Mouse (Mus musculus) natural killer cell, adult 2 months (primary cell): ENCODE measurements around the gene Satb2.

Source experiments
- DNase-seq, 2 experiments: peaks; one replicate each; pipeline ENCODE4 v3.0.0; 2022; ENCODE audit warnings: low spot score in 2 of 2

Gene Satb2

DNA sequence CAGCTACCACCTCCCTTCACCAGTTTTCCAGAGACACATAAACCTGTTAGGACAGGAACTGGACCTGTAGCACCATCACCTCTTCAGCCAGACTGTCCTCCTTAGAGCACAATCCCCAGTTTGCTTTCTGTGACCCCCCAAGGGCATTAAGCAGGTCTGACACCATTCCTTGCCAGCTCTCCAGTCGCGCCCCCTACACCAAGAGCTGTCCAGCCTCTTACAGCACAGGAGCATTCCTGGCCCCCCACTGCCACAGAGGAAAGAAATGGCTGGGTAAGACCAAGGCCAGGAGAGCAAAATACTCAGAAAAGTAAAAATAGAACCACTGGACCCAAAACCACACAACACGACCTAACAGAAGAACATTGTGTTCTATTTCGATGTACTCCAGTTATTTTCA, 48.4 kb downstream of the Satb2 start:
- DNase-seq, result no peak

DNA sequence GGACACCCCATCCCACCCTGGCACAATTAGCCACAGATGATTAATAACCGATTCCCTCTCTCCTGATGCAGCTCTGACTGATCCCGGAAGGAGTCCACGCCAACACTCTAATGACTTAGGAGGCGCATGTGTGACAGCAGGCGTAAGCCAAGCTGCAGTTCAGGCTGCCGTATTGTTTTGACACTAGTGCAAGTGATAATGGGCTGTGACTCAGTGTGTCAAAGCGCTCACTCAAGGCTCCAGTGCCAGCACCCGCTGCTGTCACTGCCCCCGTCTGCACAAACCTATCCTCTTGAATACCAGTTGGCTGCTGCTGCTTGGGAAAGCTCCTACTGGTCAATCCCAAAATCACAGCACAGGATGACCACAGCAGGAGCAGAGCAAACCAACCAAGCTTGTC, 49.7 kb downstream of the Satb2 start:
- no peak for DNase-seq

DNA sequence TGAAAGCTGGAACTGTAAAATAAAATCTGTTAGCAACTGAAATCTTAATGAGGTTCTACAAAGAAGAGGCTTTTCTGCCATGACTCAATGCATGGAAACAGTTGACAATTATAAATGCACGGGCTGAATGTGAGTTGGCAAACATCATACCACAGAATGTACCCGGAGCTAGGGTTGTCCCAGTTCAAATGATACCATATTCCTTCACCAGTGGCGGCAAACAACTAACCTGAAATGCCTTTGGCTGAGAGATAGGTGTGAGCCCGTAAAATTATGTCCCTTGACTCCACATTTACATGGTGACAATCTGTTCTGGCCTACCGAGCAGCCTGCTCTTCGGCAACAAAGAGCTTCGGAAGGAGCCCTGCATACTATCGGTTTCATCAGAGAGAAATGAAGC, 58.0 kb downstream of the Satb2 start:
- no peak for DNase-seq

DNA sequence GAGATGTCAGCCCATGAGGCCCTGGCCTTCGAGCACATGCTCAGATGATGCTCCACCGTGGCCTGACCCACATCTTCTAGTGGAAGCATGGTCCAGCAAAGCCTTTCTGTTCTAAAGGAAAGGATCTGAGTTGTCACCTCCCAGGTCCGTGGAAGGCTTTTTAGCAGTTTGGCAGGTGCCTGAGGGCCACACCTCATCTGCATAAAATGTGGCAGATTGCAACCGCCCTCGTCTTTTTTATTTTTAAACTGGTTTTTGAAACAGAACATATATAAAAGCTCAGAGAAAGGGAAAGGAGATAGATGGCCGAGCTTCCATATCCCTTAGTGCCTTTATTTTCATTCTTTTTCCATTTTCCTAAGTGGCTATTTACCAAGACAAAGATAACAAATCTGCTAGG, 64.2 kb downstream of the Satb2 start:
- no peak for DNase-seq

DNA sequence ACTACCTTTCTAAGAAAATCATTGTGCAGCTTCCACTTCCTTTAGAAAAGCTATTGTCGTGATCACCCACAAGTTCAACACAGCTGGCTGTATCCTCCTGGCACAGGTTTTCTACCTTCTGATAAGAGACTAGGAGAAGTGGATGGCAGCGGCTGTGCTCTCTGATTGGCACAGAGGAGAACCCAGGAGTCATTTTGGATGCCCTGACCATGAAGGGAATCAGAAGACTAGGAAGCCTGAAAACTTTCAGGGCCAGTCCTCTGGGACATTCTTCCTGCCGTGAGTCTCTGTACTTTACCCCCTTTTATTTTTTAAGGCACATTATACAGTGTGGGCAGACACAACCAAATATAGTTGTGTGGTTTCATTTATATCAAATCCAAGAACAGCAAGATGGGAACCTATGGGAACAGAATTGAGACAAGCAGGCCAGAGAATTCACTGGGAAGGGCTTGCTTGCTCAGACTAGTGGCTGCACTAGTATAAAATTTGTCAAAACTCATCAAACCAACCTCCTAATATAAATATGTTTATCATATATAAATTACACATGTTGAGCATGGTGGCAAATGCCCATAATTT, 77.7 kb downstream of the Satb2 start:
- no peak for DNase-seq

DNA sequence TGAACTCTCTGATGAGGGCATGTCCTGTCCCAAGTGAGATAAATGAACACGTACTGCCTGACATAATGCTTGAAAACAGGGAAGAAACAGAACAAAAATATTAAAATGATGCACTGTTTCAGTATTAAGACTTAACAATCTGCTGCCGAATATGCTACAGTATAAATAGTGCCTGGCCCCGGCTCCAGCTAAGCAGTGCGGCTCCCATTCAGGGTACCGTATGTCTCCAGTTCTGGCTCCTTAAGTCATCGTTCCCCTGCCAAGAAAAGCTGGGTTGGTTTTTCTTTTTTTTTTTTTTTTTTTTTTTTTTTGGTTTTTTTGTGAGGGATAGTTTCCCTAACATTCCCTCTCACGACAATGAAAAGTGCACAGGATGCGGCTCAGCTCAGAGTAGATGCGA, 78.3 kb downstream of the Satb2 start:
- no peak for DNase-seq

DNA sequence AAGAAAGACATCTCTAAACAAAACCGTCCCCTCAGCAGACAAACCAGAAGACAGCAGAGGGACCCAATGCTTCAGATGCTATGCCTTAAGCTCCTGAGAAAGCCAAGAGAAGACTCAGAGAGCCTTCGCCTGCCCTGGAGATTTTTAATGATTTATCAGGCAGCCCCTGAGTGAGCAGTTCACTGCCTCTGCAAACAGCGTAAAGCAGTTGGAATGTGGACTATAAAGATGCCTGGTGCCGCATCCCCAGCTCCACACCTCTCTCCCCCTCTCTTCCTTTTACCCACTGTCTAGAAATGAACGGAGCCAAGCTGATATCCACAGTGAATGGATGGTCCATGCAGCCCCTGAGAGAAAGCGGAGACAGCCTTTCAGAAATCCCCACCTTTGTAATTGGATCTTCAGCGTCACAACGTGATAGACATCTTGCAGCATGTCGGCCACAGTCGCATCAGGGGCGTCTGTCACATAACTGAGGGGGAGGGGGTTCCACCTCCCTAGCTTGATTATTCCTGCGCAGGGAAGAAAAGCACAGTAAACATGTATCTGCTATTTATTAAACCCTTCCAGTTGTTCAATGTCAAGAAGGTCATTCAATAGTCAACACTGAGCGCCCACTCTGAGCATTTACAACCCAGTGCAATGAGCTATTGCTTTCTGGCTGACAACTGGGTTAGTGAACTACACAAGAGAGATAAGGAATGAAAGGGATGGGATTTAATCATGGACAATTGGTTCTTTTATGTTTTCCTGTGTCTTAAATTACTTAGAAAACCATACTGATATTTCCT, 79.6 kb downstream of the Satb2 start:
- DNase-seq, result no peak

DNA sequence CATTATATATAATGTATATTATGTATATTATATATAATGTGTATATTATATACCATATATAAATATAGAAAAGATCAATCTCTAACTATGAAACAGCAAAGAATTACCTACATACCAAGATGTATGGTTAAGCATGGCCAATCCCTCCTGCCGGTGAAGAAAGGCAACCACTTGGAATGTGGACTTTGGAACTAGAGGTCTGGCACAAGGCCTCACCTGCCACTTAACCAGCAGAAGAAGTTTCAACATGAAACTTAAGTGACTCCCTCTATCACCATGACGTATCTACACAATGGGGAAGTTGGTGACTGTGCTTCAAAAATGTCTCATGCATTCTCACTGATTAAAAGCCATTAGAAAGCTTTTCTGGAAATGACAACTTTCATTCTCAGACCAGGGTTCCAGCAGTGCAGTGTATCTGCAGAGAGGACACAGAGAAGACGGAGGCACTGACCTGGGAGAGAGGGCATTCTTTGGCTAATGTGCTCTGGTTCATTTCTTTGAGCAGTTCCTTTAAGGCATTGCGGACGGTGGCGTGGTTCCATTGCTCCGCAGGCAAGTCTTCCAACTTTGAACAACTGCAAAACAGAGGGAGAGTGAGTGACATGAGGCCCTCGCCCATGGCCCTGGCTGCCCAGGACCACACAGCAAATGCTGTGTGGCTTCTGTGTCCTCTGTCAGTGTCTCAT, 80.8 kb downstream of the Satb2 start:
- DNase-seq, result no peak

DNA sequence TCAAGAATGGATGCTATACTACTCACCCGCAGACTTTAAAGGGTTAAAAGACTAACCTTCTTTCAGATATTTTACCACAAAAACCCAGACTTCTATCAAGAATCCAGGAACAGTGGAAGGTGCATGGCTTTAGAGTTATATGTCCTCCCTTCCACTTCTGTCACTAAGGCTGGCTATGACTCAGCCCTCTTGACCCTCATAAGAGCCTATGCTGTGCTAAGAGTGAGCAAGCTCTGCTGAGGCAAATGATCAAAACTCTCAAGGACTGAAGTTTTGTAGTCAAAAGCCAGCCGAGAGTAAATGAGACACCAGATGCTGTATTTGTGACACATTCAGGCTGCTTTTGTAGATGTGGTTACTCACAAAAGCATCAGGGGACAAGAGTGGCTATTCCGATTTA, 81.8 kb downstream of the Satb2 start:
- no peak for DNase-seq

DNA sequence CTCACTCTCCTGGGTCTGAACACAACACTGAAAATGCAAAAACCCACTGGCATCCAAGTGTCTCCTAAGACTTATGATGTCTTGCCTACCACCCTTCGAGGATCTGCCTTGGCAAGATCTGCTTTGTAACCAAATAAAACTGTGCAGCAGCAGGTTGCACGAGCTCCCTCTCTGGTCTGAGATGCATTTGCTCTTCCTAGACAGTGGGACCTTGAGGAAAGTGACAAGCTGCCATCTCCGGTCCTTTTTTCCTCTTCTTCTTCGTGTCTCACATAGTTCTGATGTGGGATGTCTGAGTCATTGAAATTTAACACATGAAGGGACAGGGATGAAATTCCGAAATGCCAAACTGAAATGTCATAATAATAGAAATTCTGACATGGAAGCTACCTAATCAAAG, 85.7 kb downstream of the Satb2 start:
- DNase-seq, result no peak

DNA sequence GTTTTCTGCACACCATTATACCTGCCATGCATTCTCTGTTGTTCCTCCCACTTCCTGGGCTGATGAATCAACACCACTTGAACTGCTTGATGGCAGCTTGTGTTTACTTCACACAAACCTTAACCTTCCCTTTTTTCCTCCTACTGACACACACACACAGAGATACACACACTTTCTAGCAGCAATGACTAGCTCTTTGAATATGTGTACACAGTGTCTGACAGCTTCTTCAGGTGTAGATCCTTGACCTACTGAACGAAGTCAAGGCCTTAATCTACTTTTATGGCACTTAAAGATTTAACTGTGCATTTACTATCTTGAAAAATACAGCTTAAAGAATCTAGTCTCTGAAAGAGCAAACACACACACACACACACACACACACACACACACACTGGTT, 89.5 kb downstream of the Satb2 start:
- no peak for DNase-seq

DNA sequence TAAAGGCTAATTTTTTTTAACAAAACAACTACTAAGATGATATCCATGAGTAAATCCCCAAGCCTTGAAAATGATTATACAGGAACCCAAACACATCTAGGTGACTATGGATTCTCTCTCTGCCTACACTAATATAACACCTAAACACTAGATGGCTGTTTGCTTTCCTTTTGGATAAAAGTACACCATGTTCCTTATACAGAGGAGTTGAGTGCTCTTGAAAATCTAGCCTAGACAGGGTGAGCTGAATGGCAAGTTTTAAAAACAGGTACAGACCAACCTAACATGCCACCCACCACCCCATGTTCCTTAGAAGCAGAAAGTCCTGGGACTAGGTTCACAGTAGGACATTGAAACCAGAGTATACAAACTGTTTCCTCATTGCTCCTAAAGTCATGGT, 90.9 kb downstream of the Satb2 start:
- no peak for DNase-seq

DNA sequence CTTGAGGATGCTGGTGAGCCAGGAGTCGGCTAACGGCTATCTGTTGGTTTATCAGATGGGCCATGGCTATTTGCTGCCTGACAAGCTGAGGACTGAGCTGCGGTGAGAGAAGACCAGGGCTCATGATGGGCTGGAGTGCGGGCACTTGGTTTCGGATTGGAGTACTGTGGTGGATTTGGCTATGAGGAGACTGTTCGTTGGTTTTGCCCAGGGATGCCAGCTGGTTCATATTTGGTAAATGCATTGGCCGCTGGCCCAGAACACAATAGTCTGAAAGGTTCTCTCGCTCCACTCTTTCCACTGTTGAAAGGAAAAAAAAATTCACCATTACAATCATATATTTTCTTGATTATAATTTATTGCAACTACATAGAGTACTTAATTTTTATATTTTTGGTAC, 107.0 kb downstream of the Satb2 start:
- DNase-seq, result no peak

DNA sequence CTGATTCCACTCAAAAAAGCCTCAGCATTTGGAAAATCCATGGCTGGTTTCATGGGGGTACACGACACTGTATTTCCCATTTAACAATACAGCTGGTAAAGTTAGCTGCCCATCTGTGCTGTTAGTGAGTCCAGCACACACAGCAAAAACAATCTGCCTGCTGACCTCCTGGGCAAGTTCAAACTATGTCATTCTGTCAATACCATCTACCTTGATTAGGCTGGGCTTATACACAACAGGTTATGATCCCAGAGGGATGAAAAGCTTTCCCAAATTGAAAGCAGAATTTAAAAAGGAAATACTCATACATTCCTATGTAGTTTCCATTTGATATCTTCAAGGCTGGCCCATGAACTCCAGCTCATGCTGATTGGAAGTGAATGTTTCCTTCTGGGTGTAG, 113.2 kb downstream of the Satb2 start:
- no peak for DNase-seq

DNA sequence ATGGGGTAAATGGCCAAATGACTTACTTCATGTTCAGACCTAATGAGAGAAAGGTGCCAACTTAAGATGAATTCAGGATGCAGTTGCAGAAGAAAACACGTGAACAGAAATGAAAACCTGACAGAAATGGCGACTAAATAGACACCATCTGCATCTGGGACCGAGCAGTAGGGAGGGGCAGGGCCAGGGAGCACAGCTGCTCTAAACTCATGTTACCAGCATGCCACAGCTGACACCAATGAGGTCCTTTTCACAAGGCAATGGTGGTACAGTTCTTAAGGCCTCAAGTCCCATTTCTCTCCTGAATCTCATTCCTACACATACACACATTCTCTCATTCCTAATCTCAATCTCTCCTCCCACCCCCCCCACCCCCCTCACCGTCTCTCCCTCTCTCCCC, 115.7 kb downstream of the Satb2 start:
- no peak for DNase-seq

DNA sequence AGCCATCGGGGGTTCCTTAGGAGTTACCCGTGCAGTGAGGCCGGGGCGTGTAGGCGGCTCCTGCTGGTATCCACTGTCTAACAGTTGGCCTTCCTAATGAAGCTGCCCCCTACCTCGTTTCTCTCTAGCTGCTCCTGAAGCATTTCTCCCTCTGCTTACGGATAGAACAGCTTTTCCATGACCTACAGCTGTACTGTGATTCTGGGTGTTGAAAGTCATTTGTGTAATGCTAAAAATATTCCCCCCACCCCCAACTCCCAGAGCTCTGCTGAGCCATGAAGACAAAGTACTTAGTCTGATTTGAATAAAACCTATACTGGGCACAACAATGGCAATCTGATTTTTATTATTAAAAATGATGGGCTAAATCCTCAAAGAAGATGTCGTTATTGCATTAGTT, 121.2 kb downstream of the Satb2 start:
- DNase-seq, result no peak

DNA sequence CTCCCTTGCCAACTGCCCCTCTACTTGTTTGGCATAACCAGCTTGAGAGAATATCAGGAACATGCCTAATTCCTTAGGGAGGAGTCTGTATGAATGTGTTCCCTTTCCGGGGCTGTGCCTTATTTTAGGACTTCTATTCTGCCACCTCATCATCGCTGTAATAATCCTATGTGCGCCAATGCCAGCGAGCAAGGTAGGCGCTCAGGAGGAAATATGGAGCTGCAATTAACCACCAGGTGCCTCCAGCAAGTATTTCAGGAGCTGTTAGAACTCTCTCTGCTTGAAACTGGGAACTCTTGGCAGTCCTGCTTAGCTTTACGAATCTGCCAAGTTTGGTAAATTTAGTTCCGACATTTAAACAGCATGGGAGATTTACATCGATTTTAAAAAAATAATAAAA, 128.0 kb downstream of the Satb2 start:
- no peak for DNase-seq

DNA sequence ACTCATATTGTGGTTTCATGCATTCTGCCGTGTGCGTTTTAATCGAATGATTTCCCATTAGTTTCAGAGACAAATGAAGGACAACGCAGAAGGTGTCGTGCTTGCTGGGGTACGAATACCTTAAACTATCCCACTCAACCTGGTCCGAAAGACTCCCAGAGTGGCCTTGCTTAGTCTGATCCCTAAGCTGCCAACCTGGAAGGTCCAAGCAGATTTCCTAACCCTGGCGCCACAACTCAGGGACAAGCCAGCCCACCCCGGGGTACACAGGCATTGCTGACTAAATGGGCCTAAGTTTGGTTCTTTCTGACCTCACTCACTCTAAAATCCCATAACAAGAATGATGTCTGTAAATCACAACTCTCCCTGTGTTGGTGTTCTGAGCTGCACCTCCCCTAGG, 132.1 kb downstream of the Satb2 start:
- no peak for DNase-seq

DNA sequence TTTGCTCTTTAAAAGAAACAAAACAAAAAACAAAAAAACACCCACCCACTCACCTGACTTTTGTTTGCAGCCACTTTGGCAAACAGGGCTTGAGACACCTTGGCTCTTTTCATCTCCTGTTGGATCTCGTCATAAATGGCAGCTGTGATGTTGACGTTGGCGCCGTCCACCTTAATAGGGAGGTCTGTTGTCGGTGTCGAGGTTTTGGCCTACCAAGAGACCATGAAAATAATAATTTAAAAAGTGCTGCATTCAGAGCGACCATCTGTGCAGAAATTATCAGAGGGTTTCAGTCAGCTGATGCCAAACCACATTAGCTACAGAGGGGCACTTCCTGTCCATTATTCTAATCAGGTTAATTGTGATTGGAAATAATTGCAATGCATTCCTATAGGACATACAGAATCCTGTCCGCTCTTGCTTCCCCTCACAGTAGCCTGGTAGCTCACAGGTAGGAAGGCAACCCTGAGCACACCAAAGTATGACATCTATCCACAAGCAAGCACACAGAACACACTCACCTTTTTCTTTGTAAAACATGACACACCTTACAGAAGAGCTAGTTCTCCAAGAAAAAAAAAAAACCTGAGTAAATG, 132.8 kb downstream of the Satb2 start:
- DNase-seq, result no peak

DNA sequence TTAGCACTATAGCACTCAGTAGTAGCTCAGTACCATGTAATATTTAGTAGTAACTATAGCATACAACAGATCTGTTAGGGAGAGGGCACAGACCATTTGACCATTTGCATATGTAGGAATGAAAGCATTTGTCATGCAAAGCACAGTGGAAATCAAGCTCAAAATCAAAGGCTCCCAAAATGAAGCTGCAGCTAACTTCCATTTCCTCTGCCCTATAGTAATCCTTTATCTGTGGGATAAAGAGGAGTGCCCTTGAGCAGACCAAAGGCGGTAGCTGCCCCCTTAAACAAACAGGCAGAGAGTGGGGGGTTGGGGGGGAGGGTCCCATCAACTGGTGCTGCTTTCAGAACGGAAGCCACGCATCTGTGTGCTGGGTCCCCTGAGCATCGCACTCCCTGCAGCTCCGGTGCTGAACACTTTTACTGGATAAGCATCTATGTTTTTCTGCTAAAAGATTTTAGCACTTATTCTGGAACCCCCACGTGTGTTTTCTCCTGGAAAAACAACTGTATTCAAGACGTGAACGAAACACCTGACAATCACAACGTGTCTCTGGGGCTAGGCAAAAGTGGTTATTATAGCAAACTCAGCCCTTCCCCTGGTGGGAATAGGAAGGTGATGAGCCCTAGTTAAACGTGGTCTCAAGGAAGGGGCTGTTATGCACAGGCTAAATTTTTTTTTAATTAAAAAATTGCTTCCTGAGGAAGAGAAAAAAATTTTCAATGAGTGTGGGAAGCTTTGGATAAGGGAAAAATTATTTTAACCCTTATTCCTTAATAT, 133.7 kb downstream of the Satb2 start:
- no peak for DNase-seq

DNA sequence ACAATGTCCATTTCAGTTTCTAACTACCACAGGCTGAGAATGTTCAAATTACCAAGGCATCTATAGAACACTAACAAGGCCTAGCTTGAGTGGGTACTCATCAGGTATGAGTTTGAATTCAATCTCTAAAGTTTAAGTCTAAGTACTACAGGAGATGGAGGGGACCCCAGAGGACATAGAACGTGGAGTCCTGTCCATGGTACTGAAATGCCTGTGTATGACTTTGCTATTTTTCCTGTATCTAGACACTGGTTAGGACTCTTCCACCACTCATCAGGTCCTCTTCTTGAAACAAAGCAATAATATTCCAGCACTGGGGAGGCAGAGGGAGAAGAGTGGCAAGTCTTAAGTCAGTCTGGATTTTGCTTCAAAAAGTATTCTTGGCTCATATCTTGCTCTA, 139.5 kb downstream of the Satb2 start:
- DNase-seq, result no peak
